Mouse (Mus musculus) left cerebral cortex, postnatal 14 days (tissue): ENCODE data around the gene Txndc8. TPM values are rescaled to one million over a fixed set of nuclear protein-coding genes. Genes with fewer than 3 reads are reported as not detected.

Experiments used
- DNase-seq, 2 experiments: peaks; one replicate each; pipeline ENCODE4 v3.0.0; 2021 to 2022; ENCODE audit warnings: low spot score in 2 of 2, mixed read lengths in 1 of 2
- intact Hi-C: fragments of 180-260 bp; cut with DNase I; formaldehyde crosslinking; loops from one replicate; pipeline ENCODE4 v1.15.1; 2025
- total RNA-seq, 2 experiments: library from RNA; stranded (reverse); gene quantifications; 2 replicates each; pipeline ENCODE4 v1.2.3; 2021

Txndc8 gene
- total RNA-seq, 2 experiments from 2014 or later, result not detected

DNA sequence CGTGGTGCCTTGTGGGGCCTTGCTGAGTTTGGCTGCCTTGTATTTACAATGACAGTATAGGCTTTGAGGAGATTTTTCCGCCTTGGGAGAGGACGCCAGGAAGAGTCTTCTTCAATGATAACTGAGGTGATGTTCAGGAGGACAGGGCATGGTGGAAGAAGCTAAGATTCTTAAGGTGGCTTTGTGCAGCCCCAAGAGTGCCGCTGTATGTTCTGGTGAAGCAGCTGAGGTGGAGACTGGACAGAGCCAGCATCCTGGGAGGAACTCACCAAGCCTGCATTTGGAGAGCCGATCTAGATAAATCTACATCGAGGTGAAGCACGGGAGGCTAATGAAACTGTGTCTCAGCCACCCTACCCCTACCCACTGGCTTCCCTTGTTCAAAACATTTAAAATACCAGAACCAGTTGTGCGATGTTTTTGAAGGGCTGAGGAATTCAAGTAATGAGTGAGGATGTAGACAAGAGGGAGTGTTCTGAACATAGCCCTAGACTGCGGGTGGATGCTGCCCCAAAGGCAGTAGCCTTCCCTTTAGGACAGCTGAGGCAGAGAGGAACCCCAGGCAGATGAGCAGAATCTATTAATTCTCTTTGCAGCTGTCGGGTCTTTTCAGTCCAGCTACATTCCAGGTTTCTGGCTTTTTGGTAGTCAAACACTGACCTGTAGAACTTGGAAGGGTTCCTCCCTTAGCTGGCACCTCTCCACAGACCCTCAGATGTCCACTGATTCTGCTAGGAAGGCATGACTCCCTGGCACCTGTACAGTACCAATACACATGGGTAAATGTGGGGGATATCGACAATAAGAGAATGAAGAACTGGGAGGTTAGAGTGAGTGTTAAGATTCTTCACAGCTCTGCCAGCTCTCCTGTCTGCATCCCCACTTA lies 51.5 kb downstream of the Txndc8 start:
- no peak for DNase-seq
- intact Hi-C loops, result loop anchor here (10.0 kb wide), 1 partner anchor 117 kb away; no protein-coding TSS in a partner anchor

DNA sequence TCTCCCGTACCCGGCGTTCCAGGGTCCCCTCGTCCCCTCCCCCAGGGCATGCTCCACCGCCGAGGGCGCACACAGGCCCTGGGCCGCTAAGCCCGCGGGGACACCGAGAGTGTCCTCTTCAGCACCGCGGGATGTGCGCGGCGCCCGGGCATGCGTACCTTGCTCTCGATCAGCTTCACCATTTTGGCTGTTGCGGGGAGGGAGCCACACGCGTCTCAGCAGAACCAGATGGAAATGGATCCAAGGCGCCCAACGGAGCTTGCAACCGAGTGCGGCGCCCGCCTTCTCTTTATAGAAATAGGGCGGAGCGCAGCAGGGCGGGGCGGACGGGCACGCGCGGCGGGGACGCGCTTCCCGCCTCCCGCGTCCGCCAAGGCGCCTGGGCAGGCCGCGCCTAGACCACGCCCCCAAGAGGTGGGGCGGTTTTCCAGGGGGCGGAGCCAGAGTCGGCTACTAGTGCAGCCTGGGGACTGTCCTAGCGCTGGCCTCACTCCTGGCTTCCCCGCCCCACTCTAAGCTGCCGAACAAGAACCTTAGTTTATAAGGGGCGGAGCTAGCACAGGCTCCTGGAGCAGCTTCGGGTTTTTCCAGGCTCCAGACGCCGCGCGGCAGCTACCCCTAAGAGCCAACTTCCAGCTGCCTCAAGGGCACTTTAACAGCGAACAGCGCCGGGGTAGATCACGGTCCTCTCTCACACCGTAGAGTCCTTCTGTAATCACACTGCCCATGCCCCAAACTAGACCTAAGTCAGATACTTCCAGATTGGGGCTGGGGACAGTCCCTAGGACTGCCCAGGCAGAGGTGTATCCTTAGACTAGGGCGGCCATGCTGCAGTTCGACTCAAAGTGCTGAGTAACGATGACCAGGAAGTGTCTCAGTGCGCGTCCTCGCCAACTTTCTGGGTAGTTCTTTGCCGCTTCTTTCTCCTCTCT lies 52.6 kb downstream of the Txndc8 start, which contains the start of gene Txn1:
Gene Txn1 (minus strand): TSS at position 383 of the 932 bp plus-strand sequence.
- peak; percentile 94 to 95 for DNase-seq
- intact Hi-C loops, result loop anchor here (10.0 kb wide), 1 partner anchor 119 kb away; no protein-coding TSS in a partner anchor

DNA sequence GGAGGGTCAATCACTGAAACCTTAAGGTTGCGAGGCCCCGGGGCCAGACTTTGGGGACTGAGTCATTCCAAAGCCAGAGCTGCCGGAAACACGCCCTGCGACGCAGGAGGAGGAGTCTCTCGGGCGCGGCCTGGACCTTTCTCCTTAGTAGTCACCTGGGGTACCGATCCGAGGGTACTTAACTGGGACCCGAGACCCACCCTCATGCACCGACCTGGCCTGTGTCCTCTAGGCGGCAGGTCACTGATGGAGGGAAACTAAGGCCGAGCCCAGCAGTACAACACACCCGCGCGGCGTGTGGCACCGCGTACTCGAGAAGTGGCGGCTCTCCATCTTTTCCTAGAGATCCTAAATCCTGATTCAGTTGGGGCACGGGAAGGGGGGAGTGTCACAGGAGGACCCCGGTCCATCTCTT lies 53.4 kb downstream of the Txndc8 start:
- DNase-seq, result peak; percentile 40 to 63
- intact Hi-C loops, result loop anchor here (10.0 kb wide), 1 partner anchor 119 kb away; no protein-coding TSS in a partner anchor

DNA sequence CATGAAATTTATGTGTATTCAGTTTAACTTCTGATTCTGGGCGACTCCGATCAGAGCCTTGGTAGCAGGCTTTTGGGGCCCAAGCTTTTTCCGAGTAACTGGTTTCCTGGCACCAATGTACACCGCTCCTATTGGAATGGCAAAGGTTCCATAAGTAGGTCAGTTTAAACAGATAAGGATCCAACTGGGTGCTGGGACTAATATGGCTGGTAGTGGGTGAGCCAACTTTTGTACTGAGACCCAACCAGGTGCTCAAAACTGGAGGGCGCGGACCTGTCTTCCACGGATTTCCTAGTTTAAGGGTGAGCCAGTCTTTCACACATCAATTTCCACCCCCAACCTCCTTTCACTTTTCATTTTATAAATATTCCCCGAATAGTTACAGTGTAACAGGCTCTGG lies 53.9 kb downstream of the Txndc8 start:
- DNase-seq, result no peak
- intact Hi-C loops, result loop anchor here (10.0 kb wide), 1 partner anchor 120 kb away; no protein-coding TSS in a partner anchor

DNA sequence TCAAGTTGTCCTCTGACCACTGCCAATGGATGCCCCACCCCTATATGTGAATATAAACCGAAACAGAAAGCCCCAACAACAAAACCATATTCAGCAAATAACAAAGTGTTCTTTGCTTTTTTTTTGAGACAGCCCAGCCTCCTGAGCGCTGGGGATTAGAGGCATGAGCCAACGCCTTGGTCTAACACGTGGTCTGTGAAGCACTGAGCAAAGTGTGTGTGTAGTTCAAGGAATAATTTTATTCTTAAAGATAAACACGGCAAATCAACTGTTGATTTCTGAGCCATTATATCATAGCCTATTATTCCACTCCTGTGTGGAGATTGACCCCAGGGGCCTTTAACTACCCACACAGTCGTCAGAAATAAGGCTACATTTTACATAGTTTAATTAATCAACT lies 54.3 kb downstream of the Txndc8 start:
- intact Hi-C loops, result loop anchor here (10.0 kb wide), 1 partner anchor 120 kb away; no protein-coding TSS in a partner anchor
- no peak for DNase-seq

DNA sequence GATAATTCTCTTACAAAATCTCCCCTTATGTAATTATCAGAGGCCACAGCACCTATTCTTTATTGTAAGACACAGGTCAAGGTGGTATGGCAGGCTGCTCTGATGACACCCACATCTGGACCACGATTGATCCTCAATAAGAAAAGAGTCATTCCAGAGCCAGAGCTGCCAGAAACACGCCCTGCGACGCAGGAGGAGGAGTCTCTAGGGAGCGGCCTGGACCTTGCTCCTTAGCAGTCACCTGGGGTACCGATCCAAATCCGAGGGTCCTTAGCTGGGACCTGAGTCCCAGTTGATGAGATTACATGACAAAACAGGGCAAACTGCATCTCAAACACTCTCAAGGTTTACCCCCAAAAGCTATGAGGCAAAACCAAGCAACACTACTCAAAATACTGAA lies 55.1 kb downstream of the Txndc8 start:
- no peak for DNase-seq
- intact Hi-C loops, result loop anchor here (10.0 kb wide), 1 partner anchor 121 kb away; no protein-coding TSS in a partner anchor

DNA sequence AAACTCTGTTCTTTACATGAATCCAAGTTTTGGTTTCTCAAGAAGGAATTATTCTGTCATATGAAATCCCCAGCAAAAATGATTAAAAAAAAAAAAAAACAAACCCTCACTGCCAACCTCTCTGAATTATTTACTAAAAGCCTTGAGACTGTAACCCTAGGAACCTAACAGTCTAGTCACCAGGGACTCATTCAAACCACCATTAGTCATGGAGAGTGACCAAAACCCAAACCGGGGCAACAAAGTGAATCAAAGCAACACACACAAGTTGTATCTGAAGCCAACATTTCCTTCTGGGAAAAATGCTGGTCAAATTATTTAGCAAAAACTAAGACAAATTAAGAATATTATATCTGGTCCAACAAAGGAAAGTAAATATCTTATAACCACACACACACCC lies 56.0 kb downstream of the Txndc8 start:
- no peak for DNase-seq
- intact Hi-C loops, result loop anchor here (10.0 kb wide), 1 partner anchor 122 kb away; no protein-coding TSS in a partner anchor

DNA sequence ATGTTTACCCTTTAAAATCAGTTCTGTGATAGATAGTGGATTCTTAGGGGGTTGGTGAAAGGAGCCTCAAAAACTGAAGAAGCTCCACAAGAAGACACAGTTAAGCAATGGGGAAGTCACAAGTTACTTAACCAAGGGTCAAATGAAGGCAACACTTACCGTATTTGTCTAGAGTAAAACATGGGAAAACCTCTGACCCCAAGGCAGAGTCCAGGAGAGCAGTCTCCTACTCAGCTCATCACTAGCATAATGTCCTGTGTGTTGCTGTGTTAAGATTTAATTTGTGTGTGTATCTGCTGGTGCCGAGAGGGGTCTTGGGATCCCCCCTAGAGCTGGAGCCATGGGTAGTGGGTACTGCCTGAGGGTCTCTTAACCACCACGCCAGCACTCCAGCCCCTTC lies 56.5 kb downstream of the Txndc8 start:
- no peak for DNase-seq
- intact Hi-C loops, result loop anchor here (10.0 kb wide), 1 partner anchor 122 kb away; no protein-coding TSS in a partner anchor

DNA sequence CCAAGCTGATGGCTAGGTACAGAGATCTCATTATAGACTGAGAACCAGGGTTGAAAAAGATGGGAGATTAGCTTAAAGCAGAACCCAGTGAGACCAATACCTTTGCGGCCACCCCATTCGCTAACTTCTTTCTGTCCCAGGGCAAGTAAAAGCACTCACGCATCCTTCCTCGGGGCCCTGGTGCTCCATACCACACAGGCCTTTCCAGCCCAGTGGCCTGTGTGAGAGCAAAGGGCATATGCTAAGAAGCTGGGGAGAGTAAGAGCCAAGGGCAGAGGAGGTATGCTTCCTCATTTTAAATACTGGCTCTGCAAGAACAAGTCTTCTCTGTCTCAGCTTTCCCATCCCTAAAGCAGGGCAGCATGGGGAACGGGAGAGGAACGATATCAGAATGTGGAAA lies 59.1 kb downstream of the Txndc8 start:
- DNase-seq, result no peak
- intact Hi-C loops, result loop anchor here (10.0 kb wide), 1 partner anchor 125 kb away; no protein-coding TSS in a partner anchor

DNA sequence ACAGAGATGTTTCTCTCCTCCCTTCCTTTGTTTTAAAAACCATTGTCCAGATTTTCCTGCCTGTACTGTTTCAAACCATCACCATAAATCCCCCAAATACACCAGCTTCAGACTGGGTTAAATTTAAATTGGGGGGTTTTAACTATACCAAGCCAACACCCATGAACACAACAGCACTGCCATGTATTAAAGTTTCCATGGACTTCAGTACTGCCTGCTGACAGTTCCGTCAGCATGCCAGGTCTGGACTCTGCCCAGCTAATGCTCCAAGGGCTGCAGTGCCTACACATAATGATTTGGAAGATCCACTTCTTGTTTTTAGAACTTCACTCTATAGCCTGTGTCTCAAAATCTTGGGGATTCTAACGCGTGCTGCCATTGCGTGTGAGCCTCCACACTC lies 61.4 kb downstream of the Txndc8 start:
- intact Hi-C loops, result no loop called here
- DNase-seq, result no peak

DNA sequence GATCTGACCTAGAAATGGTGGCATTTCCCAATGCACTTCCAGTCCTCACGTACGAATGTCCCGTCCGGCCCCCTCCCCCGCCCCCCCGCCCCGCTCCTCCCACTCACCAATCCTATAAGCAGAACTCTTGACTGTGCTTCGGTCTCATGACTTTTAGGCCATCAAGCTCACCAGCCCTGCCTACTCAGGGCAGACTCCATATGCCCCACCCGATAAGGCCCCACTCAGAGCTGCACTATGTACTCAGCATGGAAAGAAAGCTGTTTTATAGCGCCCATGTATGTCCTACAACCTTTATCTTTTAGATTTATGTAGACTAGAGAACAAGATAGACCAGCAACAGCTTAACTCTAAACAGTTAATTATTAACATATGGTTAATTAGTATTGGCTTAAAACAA lies 61.9 kb downstream of the Txndc8 start:
- intact Hi-C loops, result no loop called here
- DNase-seq, result no peak

DNA sequence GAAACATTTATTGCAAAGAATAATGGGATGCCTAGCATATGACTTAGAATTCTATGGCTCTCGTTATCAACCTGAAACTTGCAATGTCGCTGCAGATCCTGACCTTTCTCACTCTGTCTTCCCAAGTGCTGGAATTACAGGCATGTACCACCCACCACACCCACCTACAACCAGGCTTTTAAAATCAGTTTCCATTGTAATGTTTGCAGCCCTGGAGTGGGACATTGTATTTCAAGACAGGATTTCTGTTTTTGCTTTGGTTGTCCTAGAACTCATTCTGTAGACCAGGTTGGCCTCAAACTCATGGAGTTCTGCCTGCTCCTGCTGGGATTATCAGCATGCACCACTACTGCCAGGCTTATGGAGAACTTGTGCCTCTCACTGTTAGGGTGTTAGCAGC lies 66.0 kb downstream of the Txndc8 start:
- intact Hi-C loops, result no loop called here
- no peak for DNase-seq

DNA sequence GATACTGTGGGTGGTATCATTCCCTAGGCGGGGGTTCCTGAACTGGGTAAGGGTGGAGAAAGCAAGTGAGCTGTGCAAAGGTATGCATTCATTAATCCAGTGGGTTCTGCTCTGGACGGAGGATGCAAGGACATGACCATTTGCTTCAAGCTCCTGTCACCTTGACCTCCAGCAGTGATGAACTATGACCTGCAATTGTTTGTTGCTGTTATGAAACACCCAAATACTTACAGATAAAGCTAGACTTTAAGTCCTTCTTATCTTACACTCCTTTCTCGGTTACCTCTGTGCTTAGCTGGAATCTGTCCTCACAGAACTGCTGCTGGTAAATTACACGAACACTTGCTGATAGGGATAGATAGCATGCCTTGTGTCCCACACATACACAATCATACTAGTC lies 68.3 kb downstream of the Txndc8 start:
- no peak for DNase-seq
- intact Hi-C loops, result no loop called here

DNA sequence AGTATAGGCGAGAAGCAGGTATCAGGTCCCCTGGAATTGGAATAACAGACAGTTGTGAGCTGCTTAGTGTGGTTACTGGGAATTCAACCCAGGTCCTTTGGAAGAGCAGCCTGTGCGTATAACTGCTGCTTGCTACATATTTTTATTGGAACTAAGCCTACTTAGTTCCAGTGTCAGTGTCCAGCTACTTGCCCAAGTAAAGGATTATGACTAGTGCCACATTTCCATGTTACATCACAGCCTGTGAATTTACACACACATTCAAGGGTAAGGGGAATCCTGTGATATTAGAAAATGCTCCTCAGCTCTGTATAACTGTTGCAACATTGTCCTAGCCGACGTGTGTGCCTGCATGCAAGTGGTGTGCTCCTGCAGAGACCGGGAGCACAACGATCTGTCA lies 71.6 kb downstream of the Txndc8 start:
- intact Hi-C loops, result no loop called here
- no peak for DNase-seq

DNA sequence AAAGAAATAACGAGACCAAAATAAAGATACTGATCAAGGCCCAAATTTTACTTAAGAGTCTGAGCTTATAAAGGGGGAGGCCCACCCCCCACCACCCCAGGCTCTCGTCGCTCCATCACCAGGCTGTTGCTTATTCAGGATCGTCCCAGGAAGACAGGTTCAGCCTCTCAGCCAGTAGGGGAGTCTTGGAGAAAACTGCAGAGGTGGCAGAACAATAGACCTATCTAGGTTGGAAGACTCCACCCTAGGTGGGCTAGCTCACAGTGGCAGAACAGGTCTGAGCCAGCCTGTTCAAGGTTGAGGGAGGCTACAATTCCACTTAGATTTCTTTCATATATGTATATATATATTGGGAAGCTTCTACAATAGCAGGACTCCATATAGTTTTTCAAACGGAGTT lies 74.7 kb downstream of the Txndc8 start:
- DNase-seq, result no peak
- intact Hi-C loops, result no loop called here

Other genes with a start within 250 kb of the Txndc8 start
- gene D630039A03Rik, start 92.8 kb downstream of the Txndc8 start, total RNA-seq, result under 1 TPM; 0.15 to 0.19 TPM
- 100 to 1,000 TPM; 156 to 165 TPM for gene Txn1, start 52.7 kb downstream of the Txndc8 start, total RNA-seq
- gene Svep1, start 197.7 kb upstream of the Txndc8 start, total RNA-seq, result 1 to 10 TPM; 1.0 to 1.1 TPM